Mouse (Mus musculus): ENCODE data around the gene Flna. TPM values are rescaled to one million over a fixed set of nuclear protein-coding genes. Genes with fewer than 3 reads are reported as not detected.

Flna gene
- polyA plus RNA-seq, 1 experiment: 288 TPM

DNA sequence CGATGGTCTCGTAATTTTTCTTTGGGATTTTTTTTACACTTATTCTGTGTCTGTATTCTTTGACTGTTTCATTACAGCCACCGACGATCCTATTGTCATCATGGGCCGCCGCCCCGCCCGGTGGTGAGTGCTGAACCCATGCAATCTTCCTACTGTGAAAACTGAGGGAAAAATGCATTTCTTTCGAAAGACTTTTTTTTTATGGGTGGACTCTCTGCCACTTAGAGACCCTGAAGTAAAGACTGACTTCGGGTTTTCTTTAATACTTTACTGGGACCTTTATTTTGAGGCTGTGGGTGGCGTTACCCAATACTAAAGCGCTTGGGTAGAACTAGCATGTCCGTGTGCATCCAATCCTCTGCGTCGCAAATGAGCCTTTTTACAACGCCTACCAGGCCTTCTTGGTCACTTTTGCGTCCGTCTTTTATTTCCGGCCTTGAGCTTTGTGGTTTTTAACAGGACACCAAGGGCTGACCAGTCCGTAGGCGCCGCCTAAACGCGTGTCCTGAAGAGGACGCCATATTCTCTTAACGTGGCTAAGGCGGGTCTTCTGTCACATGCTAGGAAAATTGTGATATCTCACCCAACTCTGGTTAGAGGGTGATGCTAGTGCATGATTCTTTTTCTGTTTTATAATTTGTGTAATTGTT is 21.4 kb upstream of the Flna start:
- Histone ChIP-seq H3K27ac (ENCODE audit: insufficient read depth, low read length) (peak overlapping the region; percentile 58; the same call in 1 of the 2 replicates), H3K9me3 (replicated peaks; ENCODE audit: control insufficient read depth, insufficient read depth, low read length, poor library complexity, severe bottlenecking) (no peaks in the 10 kb centered on the region), H3K9ac (ENCODE audit: low read depth, poor library complexity, severe bottlenecking) (peak overlapping the region; percentile 89), H3K27me3 (ENCODE audit: control insufficient read depth, insufficient read depth, low read length, poor library complexity, severe bottlenecking) (no peaks in the 10 kb centered on the region), H3K36me3 (ENCODE audit: control insufficient read depth, insufficient read depth, low read length, poor library complexity, severe bottlenecking) (peaks cover 20% of the 10 kb centered on the region), H3K4me1 (ENCODE audit: control insufficient read depth, insufficient read depth, low read length) (no peaks in the 10 kb centered on the region), H3K4me3 (ENCODE audit: low read depth, low read length) (peak overlapping the region; percentile 94)
- no peak for TF ChIP-seq EP300 (IDR thresholded peaks at IDR 0.05; ENCODE audit: insufficient read depth, low read depth, low read length)
- no peak for TF ChIP-seq CTCF (IDR thresholded peaks at IDR 0.05; ENCODE audit: low read depth, low read length)
- TF ChIP-seq POLR2A (IDR thresholded peaks at IDR 0.05; ENCODE audit: insufficient read depth, low read length): no peak

DNA sequence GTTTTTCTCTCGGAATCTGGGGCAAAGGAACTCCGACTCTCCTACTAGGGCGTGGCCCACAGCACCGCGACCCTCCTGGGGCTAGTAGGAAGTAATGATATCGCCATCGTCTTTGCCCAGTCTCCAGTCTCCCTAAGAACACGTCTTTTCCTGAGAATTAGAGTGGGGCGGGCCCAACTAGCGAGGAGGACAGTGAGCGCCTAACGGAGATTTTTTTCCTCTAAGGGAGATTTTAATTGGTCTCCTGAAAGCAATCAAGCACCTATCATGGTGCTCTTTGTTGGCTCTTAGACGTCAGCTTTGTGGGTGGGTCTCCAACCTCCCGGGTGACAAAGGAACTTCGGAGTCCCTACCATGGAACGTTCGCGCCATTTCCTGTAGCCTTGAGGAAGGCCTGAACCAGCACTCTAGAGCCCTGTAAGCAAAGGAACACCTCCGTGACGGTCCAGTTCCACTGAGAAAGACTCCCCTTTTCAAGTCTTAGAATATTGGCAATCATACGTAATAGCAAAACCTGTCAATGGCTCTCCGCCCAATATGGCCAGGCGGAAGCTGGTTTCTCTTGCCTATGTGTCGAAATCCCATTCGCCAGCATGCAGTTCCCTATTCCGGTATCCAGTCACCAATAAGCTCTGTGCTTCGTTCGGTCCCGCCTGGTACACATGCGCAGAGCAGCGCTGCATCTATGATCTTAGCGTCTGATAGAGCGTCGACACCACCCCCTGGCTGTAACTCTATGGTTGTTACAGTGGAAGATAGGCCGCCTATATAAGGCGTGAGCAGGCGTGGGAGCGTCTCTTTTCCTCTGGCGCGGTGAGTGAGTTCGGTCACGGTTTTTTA is 20.7 kb upstream of the Flna start, which contains the start of gene Rpl10:
Rpl10 (plus strand) TSS at position 751 of the 840 bp plus-strand sequence.
- Histone ChIP-seq H3K4me3 (ENCODE audit: low read depth, low read length) (peak within 1 kb of the TSS; percentile 94), H3K4me1 (ENCODE audit: control insufficient read depth, insufficient read depth, low read length) (no peaks in the 10 kb centered on the region), H3K36me3 (ENCODE audit: control insufficient read depth, insufficient read depth, low read length, poor library complexity, severe bottlenecking) (peaks cover 20% of the 10 kb centered on the region), H3K27me3 (ENCODE audit: control insufficient read depth, insufficient read depth, low read length, poor library complexity, severe bottlenecking) (no peaks in the 10 kb centered on the region), H3K9me3 (replicated peaks; ENCODE audit: control insufficient read depth, insufficient read depth, low read length, poor library complexity, severe bottlenecking) (no peaks in the 10 kb centered on the region), H3K9ac (ENCODE audit: low read depth, poor library complexity, severe bottlenecking) (peak within 1 kb of the TSS; percentile 89), H3K27ac (ENCODE audit: insufficient read depth, low read length) (peak within 1 kb of the TSS; percentile 98)
- TF ChIP-seq EP300 (IDR thresholded peaks at IDR 0.05; ENCODE audit: insufficient read depth, low read depth, low read length) (0 out of 2 replicates have a peak, but pooled peaks have one; percentile 27), CTCF (IDR thresholded peaks at IDR 0.05; ENCODE audit: low read depth, low read length) (no peak), POLR2A (IDR thresholded peaks at IDR 0.05; ENCODE audit: insufficient read depth, low read length) (peak; percentile 83)

- Histone ChIP-seq H3K4me3 (ENCODE audit: low read depth, low read length) (peak overlapping the region; percentile 94), H3K9ac (ENCODE audit: low read depth, poor library complexity, severe bottlenecking) (peak overlapping the region; percentile 59), H3K4me1 (ENCODE audit: control insufficient read depth, insufficient read depth, low read length) (no peaks in the 10 kb centered on the region), H3K36me3 (ENCODE audit: control insufficient read depth, insufficient read depth, low read length, poor library complexity, severe bottlenecking) (peaks cover 20% of the 10 kb centered on the region), H3K27ac (ENCODE audit: insufficient read depth, low read length) (peak overlapping the region; percentile 98), H3K27me3 (ENCODE audit: control insufficient read depth, insufficient read depth, low read length, poor library complexity, severe bottlenecking) (no peaks in the 10 kb centered on the region), H3K9me3 (replicated peaks; ENCODE audit: control insufficient read depth, insufficient read depth, low read length, poor library complexity, severe bottlenecking) (no peaks in the 10 kb centered on the region)
- no peak for TF ChIP-seq EP300 (IDR thresholded peaks at IDR 0.05; ENCODE audit: insufficient read depth, low read depth, low read length)
- no peak for TF ChIP-seq CTCF (IDR thresholded peaks at IDR 0.05; ENCODE audit: low read depth, low read length)
Measured at GRCm38 (mm10) chrX:74269736-74270061, 20.1 kb upstream of the Flna start.

- H3K4me1 ChIP-seq (ENCODE audit: control insufficient read depth, insufficient read depth, low read length): no peaks in the 10 kb centered on the region
- H3K27me3 ChIP-seq (ENCODE audit: control insufficient read depth, insufficient read depth, low read length, poor library complexity, severe bottlenecking): no peaks in the 10 kb centered on the region
- H3K4me3 ChIP-seq (ENCODE audit: low read depth, low read length): no peak overlapping the region
- no peak overlapping the region for H3K9ac ChIP-seq (ENCODE audit: low read depth, poor library complexity, severe bottlenecking)
- no peaks in the 10 kb centered on the region for H3K9me3 ChIP-seq (replicated peaks; ENCODE audit: control insufficient read depth, insufficient read depth, low read length, poor library complexity, severe bottlenecking)
- no peak overlapping the region for H3K27ac ChIP-seq (ENCODE audit: insufficient read depth, low read length)
- peaks cover 17% of the 10 kb centered on the region for H3K36me3 ChIP-seq (ENCODE audit: control insufficient read depth, insufficient read depth, low read length, poor library complexity, severe bottlenecking)
- TF ChIP-seq POLR2A (IDR thresholded peaks at IDR 0.05; ENCODE audit: insufficient read depth, low read length) (no peak), CTCF (IDR thresholded peaks at IDR 0.05; ENCODE audit: low read depth, low read length) (no peak), EP300 (IDR thresholded peaks at IDR 0.05; ENCODE audit: insufficient read depth, low read depth, low read length) (no peak)
Measured at GRCm38 (mm10) chrX:74257746-74258145, 8.1 kb upstream of the Flna start.

DNA sequence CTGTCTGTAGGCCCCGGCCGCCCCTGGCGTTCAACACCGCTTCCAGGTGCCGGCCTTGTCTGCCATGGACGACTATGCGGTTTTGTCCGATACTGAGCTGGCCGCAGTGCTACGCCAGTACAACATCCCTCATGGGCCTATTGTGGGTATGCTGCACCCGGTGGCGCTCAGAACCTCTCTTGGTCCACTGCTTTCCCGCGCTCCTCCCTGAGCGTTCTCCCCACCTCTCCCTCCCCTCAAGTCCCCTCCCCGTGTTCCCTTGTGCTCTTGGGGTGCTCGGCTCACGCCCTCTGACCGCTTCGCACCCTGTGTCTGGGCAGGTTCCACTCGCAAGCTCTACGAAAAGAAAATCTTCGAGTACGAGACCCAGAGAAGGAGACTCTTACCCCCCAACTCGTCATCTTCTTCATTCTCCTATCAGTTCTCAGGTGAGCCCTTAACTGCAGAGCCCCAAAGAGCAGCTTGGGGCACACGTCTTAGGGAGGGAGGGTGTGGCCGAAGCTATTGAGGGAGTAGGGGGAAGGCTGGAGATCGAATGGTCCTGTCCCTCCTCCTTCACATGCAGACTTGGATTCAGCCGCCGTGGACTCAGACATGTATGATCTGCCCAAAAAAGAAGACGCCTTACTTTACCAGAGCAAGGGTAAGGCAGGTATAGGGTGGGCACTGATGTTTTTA is 5.4 kb upstream of the Flna start:
- H3K4me1 ChIP-seq (ENCODE audit: control insufficient read depth, insufficient read depth, low read length): no peaks in the 10 kb centered on the region
- H3K4me3 ChIP-seq (ENCODE audit: low read depth, low read length): peak overlapping the region; percentile 93
- H3K9ac ChIP-seq (ENCODE audit: low read depth, poor library complexity, severe bottlenecking): peak overlapping the region; percentile 71
- H3K27me3 ChIP-seq (ENCODE audit: control insufficient read depth, insufficient read depth, low read length, poor library complexity, severe bottlenecking): no peaks in the 10 kb centered on the region
- H3K36me3 ChIP-seq (ENCODE audit: control insufficient read depth, insufficient read depth, low read length, poor library complexity, severe bottlenecking): peaks cover 17% of the 10 kb centered on the region
- TF ChIP-seq EP300 (IDR thresholded peaks at IDR 0.05; ENCODE audit: insufficient read depth, low read depth, low read length) (no peak), POLR2A (IDR thresholded peaks at IDR 0.05; ENCODE audit: insufficient read depth, low read length) (no peak), CTCF (IDR thresholded peaks at IDR 0.05; ENCODE audit: low read depth, low read length) (no peak)
- H3K27ac ChIP-seq (ENCODE audit: insufficient read depth, low read length): peak overlapping the region; percentile 68
- no peaks in the 10 kb centered on the region for H3K9me3 ChIP-seq (replicated peaks; ENCODE audit: control insufficient read depth, insufficient read depth, low read length, poor library complexity, severe bottlenecking)

All from ES-Bruce4 (cell line).